Mouse (Mus musculus): ENCODE data around the gene Rpap1.
A peak's percentile ranks its signal among the peaks of the same experiment; 100 is the strongest.
"Not testable (repeated sequence)": the region's sequence is repeated elsewhere in the genome, so short reads cannot be mapped to it uniquely, and the experiment has no call there.

Gene Rpap1

DNA sequence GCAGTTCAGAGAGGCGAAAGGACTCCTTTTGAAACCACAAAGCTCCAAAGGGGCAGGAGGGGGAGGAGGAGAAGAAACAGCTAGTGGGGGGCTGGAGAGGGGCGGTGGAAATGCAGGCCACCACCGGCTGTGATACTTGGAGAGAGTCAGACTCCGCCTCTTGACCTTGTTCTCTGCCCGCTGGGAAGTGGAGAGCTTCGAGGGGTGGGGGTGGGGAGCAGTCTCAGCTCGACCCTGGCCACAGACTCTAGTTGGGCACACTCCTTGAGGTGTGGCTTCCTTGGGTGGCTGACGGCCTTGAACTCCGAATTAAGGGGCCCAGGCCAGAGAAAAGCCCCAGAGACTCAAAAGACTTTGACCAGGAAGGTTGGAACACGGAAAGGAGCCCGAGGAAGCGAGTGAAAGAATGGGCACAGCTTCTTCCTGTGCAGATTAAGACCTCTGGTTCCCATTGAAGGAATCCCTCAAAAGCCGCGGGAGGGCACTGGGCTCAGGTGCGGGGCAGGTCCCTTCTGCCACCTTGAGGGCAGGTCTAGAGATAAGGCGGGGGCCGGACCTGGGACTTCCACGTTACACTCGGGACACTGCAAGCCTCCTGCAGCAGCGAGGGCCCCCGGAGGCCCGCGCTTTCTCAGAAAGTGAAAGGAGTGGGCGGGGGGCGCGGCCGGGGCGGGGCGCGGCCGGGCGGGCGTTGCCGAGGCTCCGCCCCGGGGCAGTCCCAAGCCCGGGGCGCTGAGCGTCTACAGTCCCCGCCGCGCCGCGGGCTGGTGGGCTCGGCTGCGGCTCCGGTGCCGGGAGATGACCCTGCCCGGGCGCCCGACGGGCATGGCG, 45.5 kb downstream of the Rpap1 start, which contains the start of gene Itpka:
Gene Itpka, plus strand, starts transcription at position 757 of the 831 bp plus-strand sequence.
- peak; percentile 45 for DNase-seq (ENCODE audit: low read depth, low spot score)

DNA sequence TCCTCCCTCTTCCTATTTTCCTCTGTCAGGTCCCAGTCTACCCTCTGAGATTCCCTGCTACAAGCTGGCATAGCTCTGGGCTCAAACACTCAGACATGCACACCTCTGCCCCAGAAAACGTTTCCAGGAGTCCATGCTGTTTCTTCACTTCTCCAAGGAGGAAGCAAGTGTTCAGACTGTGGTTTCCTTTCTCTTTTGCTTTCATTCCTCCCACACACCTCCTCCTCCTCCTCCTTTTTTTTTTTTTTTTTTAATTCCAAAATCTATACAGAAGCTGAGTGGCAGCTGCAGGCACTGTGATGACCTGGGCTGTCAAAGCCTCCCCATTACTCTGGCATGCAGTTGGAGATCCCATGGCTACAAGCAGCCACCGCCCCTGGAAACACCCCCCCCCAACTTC, 46.8 kb downstream of the Rpap1 start:
- DNase-seq (ENCODE audit: low read depth, low spot score) = no peak

DNA sequence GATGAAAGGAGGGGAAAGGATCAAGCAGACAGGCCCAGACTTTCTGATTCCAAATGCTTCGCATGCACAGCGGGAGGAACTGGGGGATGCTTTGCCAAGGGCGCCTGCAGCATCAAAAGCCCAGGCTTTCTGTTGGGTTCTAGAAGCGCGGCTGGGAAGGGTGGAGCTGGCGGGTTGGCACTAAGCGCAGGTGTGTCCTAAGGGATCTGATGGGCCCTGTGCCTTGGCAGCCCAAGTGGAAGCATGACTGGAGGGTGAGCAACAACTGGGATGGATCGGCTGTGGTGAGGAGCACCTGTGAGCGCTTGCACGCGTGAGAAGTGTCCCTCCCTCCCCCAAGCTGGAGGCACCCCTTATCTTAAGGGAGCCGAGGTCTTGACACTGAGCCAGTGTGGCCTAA, 50.2 kb downstream of the Rpap1 start:
- DNase-seq (ENCODE audit: low read depth, low spot score) = no peak

DNA sequence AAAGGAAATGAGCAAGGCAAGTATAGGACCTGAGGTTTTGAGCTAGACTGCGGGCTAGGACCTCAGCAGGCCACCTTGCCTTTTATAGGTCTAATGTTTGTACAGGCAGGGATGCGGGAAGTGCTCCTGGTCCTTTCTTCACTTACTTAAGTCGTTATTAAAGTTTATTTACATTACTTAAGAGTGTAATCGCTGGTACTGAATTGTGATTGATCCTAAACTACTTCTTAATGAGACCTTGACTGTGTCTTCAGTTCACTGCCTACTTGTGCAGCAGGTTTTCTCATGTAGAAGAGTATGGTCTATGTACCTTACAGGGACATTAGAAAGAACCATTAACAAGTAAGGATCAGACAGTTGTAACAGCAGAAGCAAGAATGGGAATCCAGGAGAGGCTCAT, 56.6 kb downstream of the Rpap1 start:
- no peak for DNase-seq (ENCODE audit: low read depth, low spot score)

DNA sequence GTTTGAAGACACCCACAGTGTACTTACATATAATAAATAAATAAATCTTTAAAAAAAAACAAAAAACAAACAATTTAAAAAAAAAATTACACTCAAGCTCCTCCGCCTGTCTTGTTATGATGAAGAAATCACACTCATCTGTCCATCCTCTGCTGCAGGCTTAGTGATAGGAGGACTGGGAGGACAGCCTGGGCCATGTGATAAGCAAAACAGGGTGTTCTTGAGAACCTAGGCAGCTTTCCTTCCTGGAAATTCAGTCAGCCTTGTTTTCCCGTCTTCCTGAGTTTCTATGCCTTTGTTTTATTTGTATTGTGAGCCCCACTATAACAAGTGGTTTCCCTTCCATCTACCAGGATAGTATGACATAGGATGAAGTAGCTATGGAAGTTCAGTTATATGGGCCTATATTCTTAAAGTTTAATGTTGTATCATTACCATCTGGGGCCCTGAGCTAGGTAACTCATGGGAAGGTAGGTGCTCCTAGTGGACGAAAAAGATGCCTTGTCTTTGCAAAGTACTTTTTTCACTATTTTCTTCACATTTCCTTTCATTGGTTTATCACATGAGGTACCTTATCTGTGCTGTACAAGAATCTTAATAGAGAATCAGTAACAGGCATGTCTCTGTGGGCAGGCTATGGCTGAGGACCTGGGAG, 59.4 kb downstream of the Rpap1 start:
- no peak for DNase-seq (ENCODE audit: low read depth, low spot score)

DNA sequence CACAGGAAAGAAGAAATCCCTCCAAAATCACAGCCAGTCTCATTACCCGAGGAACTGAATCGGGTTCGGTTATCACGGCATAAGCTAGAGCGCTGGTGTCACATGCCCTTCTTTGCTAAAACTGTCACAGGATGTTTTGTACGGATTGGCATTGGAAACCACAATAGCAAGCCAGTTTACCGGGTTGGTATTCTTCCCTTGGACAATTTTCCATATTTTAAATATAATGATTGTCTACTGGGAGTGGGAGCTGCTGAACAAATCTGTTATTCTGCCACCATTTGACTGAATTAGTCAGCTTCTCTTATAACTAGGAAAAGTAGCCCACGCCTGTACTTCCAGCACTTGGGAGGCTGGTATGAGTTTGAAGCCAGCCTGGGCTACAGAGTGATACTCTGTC, 66.3 kb downstream of the Rpap1 start:
- no peak for DNase-seq (ENCODE audit: low read depth, low spot score)

DNA sequence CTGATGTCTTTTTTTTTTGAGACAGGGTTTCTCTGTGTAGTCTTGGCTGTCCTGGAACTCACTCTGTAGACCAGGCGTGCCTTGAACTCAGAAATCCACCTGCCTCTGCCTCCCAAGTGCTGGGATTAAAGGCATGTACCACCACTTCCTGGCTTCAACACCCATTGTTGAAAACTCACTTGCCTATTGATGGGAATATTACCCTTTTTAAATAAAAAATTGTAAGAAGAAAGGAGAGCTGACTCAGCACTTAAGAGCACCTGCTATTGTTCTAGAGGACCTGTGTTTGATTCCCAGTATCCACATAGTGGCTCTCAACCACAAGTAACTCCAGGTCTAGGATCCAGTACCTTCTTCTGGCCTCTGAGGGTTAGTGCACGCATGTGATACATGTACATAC, 71.5 kb downstream of the Rpap1 start:
- DNase-seq (ENCODE audit: low read depth, low spot score) = not testable (repeated sequence)

Data from 3T3-L1 (cell line).